Mouse (Mus musculus) liver, embryonic 18 days (tissue): ENCODE results near the gene Mup15. TPM values are rescaled to one million over a fixed set of nuclear protein-coding genes. Genes with fewer than 3 reads are reported as not detected.

Source experiments
- polyA plus RNA-seq: library from polyadenylated mRNA; depleted of rRNA; stranded (reverse); fragments of >200 nt; gene quantifications from 2 replicates; pipeline ENCODE4 v1.2.3, GENCODE M21; 2012; rRNA removed

Mup15 gene
- not detected in 2 replicates for polyA plus RNA-seq

DNA sequence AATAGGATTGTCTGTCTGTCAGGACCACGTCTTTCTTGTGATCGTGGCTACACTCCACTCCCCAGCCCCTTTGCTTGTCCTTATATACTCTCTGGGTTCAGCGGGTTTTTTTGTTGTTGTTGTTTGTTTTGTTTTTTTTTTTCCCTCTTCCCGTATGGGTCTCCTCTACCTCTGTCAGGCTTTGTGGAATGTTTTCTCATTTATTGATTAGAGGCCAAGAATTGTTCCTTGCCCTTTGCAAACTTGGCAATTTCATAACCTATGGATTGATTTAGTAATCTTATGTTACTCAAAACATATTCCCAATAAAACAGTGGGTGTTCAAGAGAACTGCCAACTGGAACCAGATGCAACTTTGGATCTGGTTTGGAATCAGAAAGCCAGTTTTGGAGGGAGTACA lies at the start of gene Mup15:
Mup15 (minus strand) TSS at position 101 of the 400 bp plus-strand sequence.

Other genes starting within 250 kb of the Mup15 start
- gene Mup13, start 211.5 kb downstream of the Mup15 start, polyA plus RNA-seq: not detected in 2 replicates
- not detected in 2 replicates for gene Mup14, start 135.7 kb downstream of the Mup15 start, polyA plus RNA-seq
- gene Mup16, start 79.8 kb upstream of the Mup15 start, polyA plus RNA-seq: not detected in 2 replicates
- not detected in 2 replicates for gene Mup17, start 156.1 kb upstream of the Mup15 start, polyA plus RNA-seq
- not detected in 2 replicates for gene Mup18, start 234.4 kb upstream of the Mup15 start, polyA plus RNA-seq